In genomic region chr1:183928539-183928938, GRCm38 (mm10) we compare ENCODE assay signal across 19 mouse cellular contexts.
DNase-seq lines count a peak whose midpoint lies in the region; TF ChIP-seq lines count a peak whose summit lies in the region.
"Had no signal": no experiment of that assay in that cellular context is flagged by ENCODE, and none has a peak within 500 bp of the region (broad histone marks: within the 10 kb centered on the region; RNA-seq: fewer than 3 reads in every experiment).

No protein-coding gene starts in this region.

- H3K9me3 ChIP-seq in embryonic facial prominence, embryonic 10.5 days = no peaks in the 10 kb centered on the region
- H3K9me3 ChIP-seq: embryonic facial prominence, embryonic 15.5 days; limb, embryonic 13.5 days; lung, embryonic 15.5 days; midbrain, embryonic 13.5 days; neural tube, embryonic 13.5 days had no signal

- TF ChIP-seq CTCF in kidney, adult 2 months (conservative IDR thresholded peaks at IDR 0.05; ENCODE audit: insufficient read depth, insufficient read length, low read depth, low read length) = no peak

- no peak for TF ChIP-seq POLR2A in kidney, adult 2 months (IDR thresholded peaks at IDR 0.05; ENCODE audit: low read depth, low read length)

- no peaks in the 10 kb centered on the region for H3K36me3 ChIP-seq in embryonic facial prominence, embryonic 10.5 days (replicated peaks)
- H3K36me3 ChIP-seq in kidney, adult 2 months (ENCODE audit: control insufficient read depth, insufficient read depth, low read length) = no peaks in the 10 kb centered on the region
- H3K36me3 ChIP-seq: embryonic facial prominence, embryonic 15.5 days; limb, embryonic 13.5 days; lung, embryonic 15.5 days; midbrain, embryonic 13.5 days; neural tube, embryonic 13.5 days had no signal

- H3K4me3 ChIP-seq in embryonic facial prominence, embryonic 10.5 days = no peak overlapping the region
- H3K4me3 ChIP-seq in kidney, adult 2 months (ENCODE audit: insufficient read depth, low read depth, low read length) = no peak overlapping the region
- H3K4me3 ChIP-seq: embryonic facial prominence, embryonic 15.5 days; limb, embryonic 13.5 days; lung, embryonic 15.5 days; midbrain, embryonic 13.5 days; neural tube, embryonic 13.5 days had no signal

- 55% methylated on average over 4 of the region's 4 CpGs for WGBS in embryonic facial prominence, embryonic 10.5 days
- WGBS in kidney, adult 2 months = 39% methylated on average over 4 of the region's 4 CpGs

- peak; percentile 11 for DNase-seq in cerebellum, adult 11-12 months
- DNase-seq in cerebellum, postnatal 36 days = no peak
- DNase-seq in gastrocnemius, adult 8-10 months (ENCODE audit: low spot score in 2 of 2) = peak; percentile 17 to 21
- DNase-seq in gastrocnemius, postnatal 4 days (ENCODE audit: low spot score in 2 of 2) = no peak
- DNase-seq in 3T3-L1 (ENCODE audit: low read depth, low spot score) = peak; percentile 29
- peak; percentile 17 for DNase-seq in embryonic facial prominence, embryonic 10.5 days (ENCODE audit: low spot score)
- no peak for DNase-seq in kidney, adult 2 months
- no peak for DNase-seq in kidney, adult 8-10 months
- DNase-seq: adrenal gland, postnatal 10 days; forebrain, postnatal 0 days; kidney, adult 11 months; kidney, postnatal 10 days had no signal

- H3K27me3 ChIP-seq in embryonic facial prominence, embryonic 10.5 days (replicated peaks; ENCODE audit: low read depth, poor library complexity, severe bottlenecking) = no peaks in the 10 kb centered on the region
- H3K27me3 ChIP-seq in kidney, adult 2 months (replicated peaks; ENCODE audit: control insufficient read depth, insufficient read depth, low read length) = no peaks in the 10 kb centered on the region; the same call in 1 of the 2 replicates
- H3K27me3 ChIP-seq: embryonic facial prominence, embryonic 15.5 days; limb, embryonic 13.5 days; lung, embryonic 15.5 days; midbrain, embryonic 13.5 days; neural tube, embryonic 13.5 days; Patski had no signal

- H3K4me1 ChIP-seq in embryonic facial prominence, embryonic 10.5 days = no peaks in the 10 kb centered on the region
- no peaks in the 10 kb centered on the region for H3K4me1 ChIP-seq in kidney, adult 2 months (ENCODE audit: control insufficient read depth, insufficient read depth, low read length)
- H3K4me1 ChIP-seq: embryonic facial prominence, embryonic 15.5 days; limb, embryonic 13.5 days; lung, embryonic 15.5 days; midbrain, embryonic 13.5 days; neural tube, embryonic 13.5 days had no signal

- H3K27ac ChIP-seq in embryonic facial prominence, embryonic 10.5 days (replicated peaks) = no peak overlapping the region
- no peak overlapping the region for H3K27ac ChIP-seq in kidney, adult 2 months (ENCODE audit: insufficient read depth, low read depth, low read length)
- H3K27ac ChIP-seq: embryonic facial prominence, embryonic 15.5 days; limb, embryonic 13.5 days; liver, embryonic 14.5 days; lung, embryonic 15.5 days; midbrain, embryonic 13.5 days; neural tube, embryonic 13.5 days had no signal

Comparison
In these comparisons a context has a peak if more than half of its experiments do, and no peak if none do; other contexts are left out.
1. DNase-seq: peak in cerebellum, adult 11-12 months (single experiment), gastrocnemius, adult 8-10 months (2 of 2), 3T3-L1 (single experiment) and embryonic facial prominence, embryonic 10.5 days (single experiment); none in cerebellum, postnatal 36 days (0 of 2), gastrocnemius, postnatal 4 days (0 of 2), kidney, adult 2 months (single experiment) and kidney, adult 8-10 months (0 of 2).